Mouse (Mus musculus) layer of hippocampus, adult 9-11 months (tissue): ENCODE results near the gene Tnfaip8l2.
A peak's percentile ranks its signal among the peaks of the same experiment; 100 is the strongest.
"Not testable (repeated sequence)": the region's sequence is repeated elsewhere in the genome, so short reads cannot be mapped to it uniquely, and the experiment has no call there.

ENCODE experiments used
- DNase-seq: peaks from one replicate; pipeline ENCODE4 v3.0.0; 2022

Tnfaip8l2 gene

GRCm38 (mm10) chr3:95110911-95111726 is 31.0 kb downstream of the Tnfaip8l2 start, which contains the start of gene Vps72:
Gene Vps72, plus strand, starts transcription at chr3:95111022.
- peak; percentile 89 for DNase-seq

- DNase-seq, result no peak
These were observed 34.3 kb downstream of the Tnfaip8l2 start for GRCm38 (mm10) chr3:95107898-95108297.

- DNase-seq, result not testable (repeated sequence)
These were observed 34.9 kb downstream of the Tnfaip8l2 start for GRCm38 (mm10) chr3:95107308-95107707.

- peak; percentile 97 for DNase-seq
These were observed 35.6 kb downstream of the Tnfaip8l2 start, which contains the start of gene Pip5k1a for GRCm38 (mm10) chr3:95106338-95107117. Gene Pip5k1a, minus strand, starts transcription at chr3:95106930.

- no peak for DNase-seq
These were observed 36.4 kb downstream of the Tnfaip8l2 start for GRCm38 (mm10) chr3:95105586-95106337.

- peak; percentile 75 for DNase-seq
These were observed 37.0 kb downstream of the Tnfaip8l2 start for GRCm38 (mm10) chr3:95105121-95105520.

GRCm38 (mm10) chr3:95100854-95101253 is 41.3 kb downstream of the Tnfaip8l2 start:
- DNase-seq, result no peak
